Mouse (Mus musculus): ENCODE results near the gene Exoc6b. TPM values are rescaled to one million over a fixed set of nuclear protein-coding genes. Genes with fewer than 3 reads are reported as not detected.

The Exoc6b gene
- polyA plus RNA-seq, 1 experiment from 2014 or later: 41.6 TPM

DNA sequence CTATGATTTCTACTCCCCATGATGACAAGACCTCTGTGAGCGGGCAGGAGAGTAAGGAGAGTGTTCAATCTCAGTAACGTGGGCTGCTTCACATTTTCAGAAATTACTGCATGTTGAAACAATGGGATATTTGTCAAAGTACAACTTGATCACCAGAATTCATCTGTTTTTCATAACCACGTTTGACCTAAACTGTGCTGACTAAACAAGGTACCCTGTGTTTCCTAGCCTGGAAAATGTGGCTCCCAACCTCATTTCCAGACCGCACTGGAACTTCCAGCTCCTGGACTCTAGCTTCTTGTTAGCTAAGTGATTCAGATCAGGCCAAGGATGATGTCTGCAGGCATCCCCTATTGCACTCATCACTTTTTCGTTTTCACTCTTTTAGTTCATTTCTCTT, 193.4 kb downstream of the Exoc6b start:
- Histone ChIP-seq H3K36me3 (ENCODE audit: control insufficient read depth, insufficient read depth, low read length) (no peaks in the 10 kb centered on the region), H3K27ac (ENCODE audit: low read depth, low read length) (no peak overlapping the region), H3K9ac (ENCODE audit: low read length) (no peak overlapping the region), H3K4me1 (ENCODE audit: control insufficient read depth, insufficient read depth, low read length) (no peaks in the 10 kb centered on the region), H3K9me3 (ENCODE audit: control insufficient read depth, low read length) (no peaks in the 10 kb centered on the region), H3K4me3 (ENCODE audit: low read depth, low read length) (no peak overlapping the region), H3K27me3 (ENCODE audit: control insufficient read depth, insufficient read depth, low read length) (no peaks in the 10 kb centered on the region), H3K4me2 (ENCODE audit: low read depth) (no peak overlapping the region)
- ATAC-seq (ENCODE audit: insufficient read depth, low FRiP score, low TSS enrichment): no peak
- no peak for DNase-seq (ENCODE audit: low spot score)
- WGBS: 73% methylated on average over 5 of the region's 5 CpGs

DNA sequence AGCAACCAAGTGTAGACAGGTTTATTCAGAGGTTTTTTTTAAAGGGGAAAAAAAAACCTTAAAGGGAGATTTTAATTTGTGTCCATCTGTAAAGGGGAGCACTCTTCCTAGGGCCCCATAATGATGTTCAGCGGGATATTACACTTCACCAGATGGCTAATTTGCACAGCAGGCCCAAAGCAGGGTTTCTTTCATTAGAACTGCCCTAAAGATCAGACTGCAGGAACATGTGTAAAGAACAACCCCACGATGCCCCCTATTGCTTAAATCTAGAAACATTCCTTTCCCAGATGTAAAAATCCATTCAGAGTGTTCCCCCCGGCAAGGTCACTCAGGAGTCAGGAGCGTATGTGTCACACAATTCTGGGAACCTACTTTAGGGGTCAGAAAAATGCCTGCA, 202.2 kb downstream of the Exoc6b start:
- no peak overlapping the region for H3K4me2 ChIP-seq (ENCODE audit: low read depth)
- H3K27ac ChIP-seq (ENCODE audit: low read depth, low read length): no peak overlapping the region
- peaks cover 13% of the 10 kb centered on the region for H3K4me1 ChIP-seq (ENCODE audit: control insufficient read depth, insufficient read depth, low read length)
- no peaks in the 10 kb centered on the region for H3K27me3 ChIP-seq (ENCODE audit: control insufficient read depth, insufficient read depth, low read length)
- H3K9me3 ChIP-seq (ENCODE audit: control insufficient read depth, low read length): no peaks in the 10 kb centered on the region
- H3K9ac ChIP-seq (ENCODE audit: low read length): no peak overlapping the region
- ATAC-seq (ENCODE audit: insufficient read depth, low FRiP score, low TSS enrichment) (no peak), DNase-seq (ENCODE audit: low spot score) (peak; percentile 14)
- H3K4me3 ChIP-seq (ENCODE audit: low read depth, low read length): no peak overlapping the region
- 8% methylated on average over 4 of the region's 4 CpGs for WGBS
- H3K36me3 ChIP-seq (ENCODE audit: control insufficient read depth, insufficient read depth, low read length): no peaks in the 10 kb centered on the region

DNA sequence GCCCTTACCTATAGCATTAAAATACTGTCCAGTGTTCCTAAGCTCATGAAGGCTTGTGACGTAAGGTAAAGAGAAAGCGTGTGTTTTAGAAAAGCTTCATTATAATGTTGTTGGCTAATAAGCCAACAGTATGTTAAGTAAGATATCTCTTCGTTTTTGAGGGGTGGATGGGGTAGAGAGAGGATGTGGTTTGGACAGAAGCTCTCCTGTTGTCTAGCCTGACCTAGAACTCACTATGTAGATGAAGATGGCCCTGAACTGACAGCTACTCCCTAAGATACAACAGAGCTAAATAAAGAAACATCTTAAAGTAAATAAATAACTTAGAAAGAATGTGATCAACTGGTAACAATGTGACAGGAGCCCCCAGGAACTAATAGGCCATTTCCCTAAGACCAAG, 204.7 kb downstream of the Exoc6b start:
- Histone ChIP-seq H3K27me3 (ENCODE audit: control insufficient read depth, insufficient read depth, low read length) (no peaks in the 10 kb centered on the region), H3K36me3 (ENCODE audit: control insufficient read depth, insufficient read depth, low read length) (no peaks in the 10 kb centered on the region), H3K9me3 (ENCODE audit: control insufficient read depth, low read length) (no peaks in the 10 kb centered on the region), H3K27ac (ENCODE audit: low read depth, low read length) (no peak overlapping the region), H3K9ac (ENCODE audit: low read length) (no peak overlapping the region), H3K4me2 (ENCODE audit: low read depth) (no peak overlapping the region), H3K4me1 (ENCODE audit: control insufficient read depth, insufficient read depth, low read length) (peaks cover 13% of the 10 kb centered on the region), H3K4me3 (ENCODE audit: low read depth, low read length) (no peak overlapping the region)
- ATAC-seq (ENCODE audit: insufficient read depth, low FRiP score, low TSS enrichment): no peak
- WGBS: 87% methylated on average over 3 of the region's 3 CpGs
- DNase-seq (ENCODE audit: low spot score): no peak

DNA sequence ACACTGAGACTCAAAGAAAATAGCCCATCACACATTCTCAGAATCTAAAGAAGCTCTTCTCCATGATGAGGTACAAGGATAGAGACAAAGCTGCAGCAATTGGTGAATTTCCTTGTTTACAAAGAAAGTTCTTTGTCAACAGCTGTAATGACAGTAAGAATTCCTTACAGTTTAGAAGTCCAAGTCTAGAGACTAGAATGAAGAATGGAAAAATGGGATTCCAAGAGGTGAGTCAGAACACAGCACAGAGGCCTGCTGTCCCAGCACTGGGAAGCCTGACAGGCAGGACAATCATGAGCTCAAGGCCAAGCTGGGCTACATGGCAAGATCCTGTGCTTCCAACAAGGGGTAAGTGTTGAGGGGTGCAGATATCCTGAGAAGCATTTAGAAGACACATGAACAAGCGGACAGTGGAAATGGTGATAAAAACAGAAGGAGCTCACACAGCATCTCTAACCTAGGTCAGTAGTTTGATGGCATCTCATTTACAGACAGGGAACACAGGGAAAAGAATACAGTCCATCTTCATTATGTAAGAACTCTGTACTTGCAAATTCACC, 205.4 kb downstream of the Exoc6b start:
- no peaks in the 10 kb centered on the region for H3K27me3 ChIP-seq (ENCODE audit: control insufficient read depth, insufficient read depth, low read length)
- H3K9ac ChIP-seq (ENCODE audit: low read length): no peak overlapping the region
- ATAC-seq (ENCODE audit: insufficient read depth, low FRiP score, low TSS enrichment) (no peak), DNase-seq (ENCODE audit: low spot score) (no peak)
- no peak overlapping the region for H3K27ac ChIP-seq (ENCODE audit: low read depth, low read length)
- H3K9me3 ChIP-seq (ENCODE audit: control insufficient read depth, low read length): no peaks in the 10 kb centered on the region
- peaks cover 13% of the 10 kb centered on the region for H3K4me1 ChIP-seq (ENCODE audit: control insufficient read depth, insufficient read depth, low read length)
- 100% methylated on average over 1 of the region's 1 CpGs for WGBS
- no peak overlapping the region for H3K4me3 ChIP-seq (ENCODE audit: low read depth, low read length)
- H3K4me2 ChIP-seq (ENCODE audit: low read depth): no peak overlapping the region
- H3K36me3 ChIP-seq (ENCODE audit: control insufficient read depth, insufficient read depth, low read length): no peaks in the 10 kb centered on the region

DNA sequence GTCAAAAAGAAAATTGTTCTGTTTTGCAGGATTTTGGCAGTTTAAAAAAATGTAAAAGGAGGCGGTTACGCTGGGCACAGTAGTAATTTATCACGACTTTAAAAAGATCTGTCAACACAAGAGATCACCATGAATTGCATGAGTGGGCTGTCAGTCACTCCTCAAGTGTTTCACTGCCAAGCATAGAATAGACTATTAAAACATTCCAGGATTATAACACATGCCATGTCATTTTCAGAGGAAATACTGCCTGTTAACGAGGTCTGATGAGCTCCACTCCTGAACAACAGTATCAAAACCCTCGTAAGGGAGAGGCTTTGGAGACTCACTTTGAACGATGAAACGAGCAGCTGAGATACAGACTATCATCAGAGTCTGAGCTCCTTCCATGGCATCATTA, 223.6 kb downstream of the Exoc6b start:
- no peaks in the 10 kb centered on the region for H3K9me3 ChIP-seq (ENCODE audit: control insufficient read depth, low read length)
- DNase-seq (ENCODE audit: low spot score) (no peak), ATAC-seq (ENCODE audit: insufficient read depth, low FRiP score, low TSS enrichment) (no peak)
- H3K4me3 ChIP-seq (ENCODE audit: low read depth, low read length): no peak overlapping the region
- H3K27ac ChIP-seq (ENCODE audit: low read depth, low read length): no peak overlapping the region
- H3K27me3 ChIP-seq (ENCODE audit: control insufficient read depth, insufficient read depth, low read length): no peaks in the 10 kb centered on the region
- no peak overlapping the region for H3K4me2 ChIP-seq (ENCODE audit: low read depth)
- no peaks in the 10 kb centered on the region for H3K4me1 ChIP-seq (ENCODE audit: control insufficient read depth, insufficient read depth, low read length)
- H3K9ac ChIP-seq (ENCODE audit: low read length): no peak overlapping the region
- H3K36me3 ChIP-seq (ENCODE audit: control insufficient read depth, insufficient read depth, low read length): no peaks in the 10 kb centered on the region
- WGBS: 84% methylated on average over 7 of the region's 7 CpGs

GRCm38 (mm10) chr6:84841138-84841537, 228.2 kb downstream of the Exoc6b start:
- Histone ChIP-seq H3K9me3 (ENCODE audit: control insufficient read depth, low read length) (no peaks in the 10 kb centered on the region), H3K9ac (ENCODE audit: low read length) (no peak overlapping the region), H3K4me3 (ENCODE audit: low read depth, low read length) (no peak overlapping the region), H3K27me3 (ENCODE audit: control insufficient read depth, insufficient read depth, low read length) (no peaks in the 10 kb centered on the region), H3K36me3 (ENCODE audit: control insufficient read depth, insufficient read depth, low read length) (no peaks in the 10 kb centered on the region), H3K27ac (ENCODE audit: low read depth, low read length) (no peak overlapping the region), H3K4me1 (ENCODE audit: control insufficient read depth, insufficient read depth, low read length) (no peaks in the 10 kb centered on the region), H3K4me2 (ENCODE audit: low read depth) (no peak overlapping the region)
- DNase-seq (ENCODE audit: low spot score) (no peak), ATAC-seq (ENCODE audit: insufficient read depth, low FRiP score, low TSS enrichment) (no peak)

DNA sequence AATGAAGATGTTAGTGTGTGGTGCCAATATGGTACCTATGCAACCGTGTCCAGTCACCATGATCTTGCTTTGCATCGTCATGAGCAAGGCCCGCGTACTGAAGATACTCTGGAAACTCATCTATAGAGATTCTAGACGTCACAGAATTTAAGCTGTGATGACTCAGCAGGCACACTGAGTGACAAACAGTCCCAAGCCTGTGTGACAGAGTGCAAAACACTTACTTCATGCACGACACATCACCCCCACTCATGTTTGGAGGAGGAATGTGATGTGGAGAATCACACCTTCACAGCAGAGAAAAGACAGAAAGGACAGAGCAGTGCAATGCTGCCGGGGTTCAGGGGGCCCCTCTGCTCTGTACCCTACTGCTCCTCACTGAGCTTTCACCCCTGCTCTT, 261.8 kb downstream of the Exoc6b start:
- Histone ChIP-seq H3K27ac (ENCODE audit: low read depth, low read length) (no peak overlapping the region), H3K27me3 (ENCODE audit: control insufficient read depth, insufficient read depth, low read length) (no peaks in the 10 kb centered on the region), H3K4me2 (ENCODE audit: low read depth) (no peak overlapping the region), H3K9ac (ENCODE audit: low read length) (no peak overlapping the region), H3K36me3 (ENCODE audit: control insufficient read depth, insufficient read depth, low read length) (no peaks in the 10 kb centered on the region), H3K4me3 (ENCODE audit: low read depth, low read length) (no peak overlapping the region), H3K4me1 (ENCODE audit: control insufficient read depth, insufficient read depth, low read length) (no peaks in the 10 kb centered on the region), H3K9me3 (ENCODE audit: control insufficient read depth, low read length) (no peaks in the 10 kb centered on the region)
- WGBS: 93% methylated on average over 7 of the region's 7 CpGs
- DNase-seq (ENCODE audit: low spot score) (no peak), ATAC-seq (ENCODE audit: insufficient read depth, low FRiP score, low TSS enrichment) (no peak)

GRCm38 (mm10) chr6:84806132-84806730, 263.1 kb downstream of the Exoc6b start:
- no peak overlapping the region for H3K9ac ChIP-seq (ENCODE audit: low read length)
- no peak overlapping the region for H3K4me2 ChIP-seq (ENCODE audit: low read depth)
- no peaks in the 10 kb centered on the region for H3K4me1 ChIP-seq (ENCODE audit: control insufficient read depth, insufficient read depth, low read length)
- no peak overlapping the region for H3K27ac ChIP-seq (ENCODE audit: low read depth, low read length)
- H3K4me3 ChIP-seq (ENCODE audit: low read depth, low read length): no peak overlapping the region
- 77% methylated on average over 2 of the region's 2 CpGs for WGBS
- ATAC-seq (ENCODE audit: insufficient read depth, low FRiP score, low TSS enrichment) (no peak), DNase-seq (ENCODE audit: low spot score) (no peak)
- H3K9me3 ChIP-seq (ENCODE audit: control insufficient read depth, low read length): no peaks in the 10 kb centered on the region
- no peaks in the 10 kb centered on the region for H3K36me3 ChIP-seq (ENCODE audit: control insufficient read depth, insufficient read depth, low read length)
- no peaks in the 10 kb centered on the region for H3K27me3 ChIP-seq (ENCODE audit: control insufficient read depth, insufficient read depth, low read length)

DNA sequence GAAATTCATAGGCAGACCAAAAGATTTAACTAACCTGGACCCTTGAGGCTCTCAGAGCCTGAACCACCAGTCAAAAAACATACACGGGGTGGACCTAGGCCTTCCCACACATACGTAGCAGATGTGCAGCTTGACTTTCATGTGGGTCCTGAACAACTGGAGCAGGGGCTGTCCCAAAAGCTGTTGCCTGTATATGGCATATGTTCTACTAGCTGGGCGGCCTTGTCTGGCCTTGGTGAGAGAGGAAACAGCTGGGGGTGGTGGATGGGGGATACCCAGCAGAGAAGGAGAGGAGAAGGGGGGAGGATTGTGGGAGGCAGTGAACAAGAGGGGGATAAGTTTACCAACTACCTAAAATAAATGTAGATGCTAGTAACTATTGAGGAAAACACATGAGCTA, 270.6 kb downstream of the Exoc6b start:
- Histone ChIP-seq H3K4me1 (ENCODE audit: control insufficient read depth, insufficient read depth, low read length) (no peaks in the 10 kb centered on the region), H3K9ac (ENCODE audit: low read length) (no peak overlapping the region), H3K36me3 (ENCODE audit: control insufficient read depth, insufficient read depth, low read length) (no peaks in the 10 kb centered on the region), H3K9me3 (ENCODE audit: control insufficient read depth, low read length) (no peaks in the 10 kb centered on the region), H3K27ac (ENCODE audit: low read depth, low read length) (no peak overlapping the region), H3K4me3 (ENCODE audit: low read depth, low read length) (no peak overlapping the region), H3K27me3 (ENCODE audit: control insufficient read depth, insufficient read depth, low read length) (no peaks in the 10 kb centered on the region), H3K4me2 (ENCODE audit: low read depth) (no peak overlapping the region)
- WGBS: 93% methylated on average over 3 of the region's 3 CpGs
- no peak for DNase-seq (ENCODE audit: low spot score)
- no peak for ATAC-seq (ENCODE audit: insufficient read depth, low FRiP score, low TSS enrichment)
